Mouse (Mus musculus) monocyte, adult 5-6 weeks (primary cell): Measurements from ENCODE around the gene Car5a. TPM values are rescaled to one million over a fixed set of nuclear protein-coding genes. Genes with fewer than 3 reads are reported as not detected.

Experiments used
- ATAC-seq: fragments of 153-309, 156-312 bp; replicated peaks from 2 replicates; pipeline ENCODE4 v1.8.0; 2017; ENCODE audit warnings: mild to moderate bottlenecking; ENCODE audit not compliant: low TSS enrichment, insufficient number of reproducible peaks, severe bottlenecking, poor library complexity, low FRiP score
- total RNA-seq: library from RNA; stranded (forward); fragments of 200-1000, 200-491, 200-594 nt; gene quantifications from 3 replicates; pipeline ENCODE4 v1.2.3, GENCODE M21; 2017

The Car5a gene
- not detected in 3 replicates for total RNA-seq

DNA sequence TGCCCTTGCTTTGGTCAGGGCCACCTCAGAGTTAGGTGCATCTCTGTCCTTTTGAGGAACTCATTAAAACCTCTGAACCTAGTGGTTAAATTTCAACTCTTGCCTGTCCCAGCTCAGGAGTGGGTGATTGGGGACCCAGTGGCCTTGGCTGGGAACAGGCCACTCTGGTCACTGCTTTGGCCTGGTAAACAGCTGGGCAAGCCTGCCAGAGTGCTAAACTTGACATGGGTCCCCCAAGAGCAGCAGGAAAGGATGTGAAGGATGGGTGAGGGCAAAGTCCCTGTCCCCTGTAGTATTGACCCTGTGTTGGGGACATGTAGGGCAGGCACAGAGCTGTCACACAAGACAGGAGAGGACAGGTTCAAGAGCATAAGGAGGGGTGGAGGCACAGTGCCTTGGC is at the start of gene Car5a:
TSS of gene Car5a (minus strand) at position 74 of the 400 bp plus-strand sequence.
- no peak for ATAC-seq

DNA sequence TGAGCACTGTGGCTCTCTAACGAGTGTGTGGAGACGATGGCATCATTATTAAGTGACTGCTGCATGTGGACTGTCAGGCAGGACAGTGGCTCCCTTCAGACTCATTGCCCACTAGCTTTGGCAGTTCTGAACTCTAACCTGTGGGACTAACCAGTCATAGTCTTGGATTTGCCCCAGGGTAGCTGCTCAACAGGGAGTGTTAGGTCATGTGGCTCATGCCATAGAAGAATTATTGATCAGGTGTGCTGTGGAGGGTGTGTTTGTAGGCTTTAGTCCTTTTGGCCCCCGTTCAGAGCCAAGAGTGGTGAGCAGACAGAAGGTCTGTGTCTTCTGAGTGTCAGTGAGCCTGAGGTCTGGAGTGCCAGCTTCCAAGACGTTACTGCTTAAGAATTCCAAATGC is 48.2 kb upstream of the Car5a start:
- ATAC-seq, result no peak

DNA sequence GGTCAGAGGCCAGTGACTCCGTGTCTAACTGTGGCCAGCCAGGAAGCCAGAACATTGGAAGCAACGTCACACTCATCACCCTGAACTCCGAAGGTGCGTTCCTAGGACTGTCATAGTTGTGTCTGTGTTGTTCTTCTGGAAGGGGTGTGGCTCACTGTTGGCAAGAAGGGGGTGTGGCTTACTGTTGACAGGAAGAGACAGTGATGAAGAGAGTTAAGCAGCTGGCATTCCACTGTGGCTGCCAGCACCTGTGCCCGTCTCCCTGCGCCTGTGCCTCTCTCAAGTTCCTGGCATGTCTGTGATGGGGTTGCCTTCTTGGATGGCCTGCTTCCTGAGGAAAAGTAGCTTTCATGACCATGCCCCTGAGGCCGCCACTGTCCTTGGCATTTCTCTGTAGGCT is 46.9 kb upstream of the Car5a start:
- no peak for ATAC-seq

DNA sequence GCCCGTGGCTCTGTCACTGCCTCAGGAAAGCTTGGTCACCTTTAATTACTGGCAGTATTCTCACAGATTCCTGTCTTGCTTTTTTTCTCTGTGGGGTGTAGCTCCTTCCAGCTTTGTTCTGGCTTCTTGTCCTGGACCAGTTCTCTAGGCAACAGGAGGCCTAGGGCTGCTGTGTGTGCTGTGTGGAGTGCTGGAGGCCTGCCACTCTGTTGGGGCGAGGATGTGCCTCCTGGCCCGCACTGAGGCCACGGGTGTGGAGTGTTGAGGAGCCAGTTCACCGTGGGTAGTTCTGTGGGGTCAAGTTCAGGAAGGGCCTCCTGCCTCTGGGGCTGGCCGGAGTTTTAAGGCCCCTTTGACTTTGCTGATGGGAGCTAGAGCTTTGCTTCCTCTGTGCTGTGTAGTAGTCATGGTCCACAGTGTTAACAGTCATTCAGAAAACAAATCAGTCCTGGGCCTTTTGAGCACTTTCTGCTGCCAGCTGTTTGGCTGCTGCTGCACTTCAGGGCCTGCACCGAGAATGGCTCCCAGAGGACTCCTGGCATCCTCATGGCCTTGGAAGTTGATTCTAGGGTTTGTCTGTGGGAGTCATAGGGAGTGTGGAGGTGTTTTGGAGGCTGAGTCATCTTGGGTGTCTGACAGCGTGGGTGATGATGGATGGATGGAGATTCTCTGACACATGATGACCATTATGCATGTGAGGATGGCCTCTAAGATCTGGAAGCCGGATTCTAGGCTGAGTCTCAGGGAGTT is 46.0 kb upstream of the Car5a start:
- no peak for ATAC-seq

DNA sequence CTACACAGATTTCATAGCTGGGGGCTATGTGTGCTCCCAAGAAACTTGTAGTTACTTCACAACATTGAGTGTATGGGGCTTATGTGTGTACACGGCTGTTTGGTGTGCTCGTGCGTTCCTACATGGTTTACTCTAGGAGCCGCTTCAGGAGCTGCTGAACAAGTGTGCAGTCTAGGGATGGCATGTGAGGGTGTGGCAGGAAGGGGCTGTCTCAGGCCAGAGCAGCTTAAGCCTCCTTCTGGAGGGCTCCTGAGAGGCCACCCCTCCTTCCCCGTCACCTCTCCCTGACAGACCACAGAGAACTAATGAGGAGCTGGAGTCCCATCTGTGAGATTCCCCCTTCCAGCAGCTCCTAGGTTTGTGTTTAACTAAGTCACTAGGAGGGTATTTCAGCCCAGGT is 43.2 kb upstream of the Car5a start:
- no peak for ATAC-seq

DNA sequence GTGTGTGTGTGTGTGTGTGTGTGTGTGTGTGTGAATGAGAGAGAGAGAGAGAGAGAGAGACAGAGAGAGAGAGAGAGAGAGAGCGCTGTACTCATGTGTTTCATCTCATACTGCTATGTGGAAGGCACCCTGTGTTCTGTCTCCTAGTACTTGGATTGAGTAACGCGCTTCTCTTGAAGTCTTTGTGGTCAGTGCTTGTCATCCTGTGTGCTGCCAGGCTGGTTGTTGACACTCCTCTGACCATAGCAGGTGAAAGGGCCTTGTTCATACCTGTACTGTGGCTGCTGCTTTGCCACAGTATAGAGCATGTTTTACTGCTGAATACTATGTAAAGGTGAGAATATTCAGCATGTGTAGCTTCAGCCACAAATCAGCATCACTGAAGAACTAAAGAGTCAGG is 41.0 kb upstream of the Car5a start:
- ATAC-seq, result no peak

DNA sequence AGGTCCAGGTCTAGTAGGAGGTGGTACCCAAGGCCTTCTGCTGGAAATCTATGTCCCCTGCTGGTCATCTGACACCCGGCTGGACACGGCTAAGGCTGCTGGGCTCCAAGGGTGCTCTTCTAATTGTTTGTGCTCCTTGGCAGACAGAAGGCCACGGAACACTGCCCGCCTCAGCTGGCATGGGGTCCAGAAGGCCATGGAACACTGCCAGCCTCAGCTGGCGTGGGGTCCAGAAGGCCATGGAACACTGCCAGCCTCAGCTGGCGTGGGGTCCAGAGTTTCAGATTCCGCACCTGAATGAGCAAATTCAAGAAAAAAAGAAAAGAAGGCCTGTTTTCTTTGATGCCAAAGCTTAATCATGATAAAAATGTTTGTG is 36.8 kb upstream of the Car5a start:
- no peak for ATAC-seq

DNA sequence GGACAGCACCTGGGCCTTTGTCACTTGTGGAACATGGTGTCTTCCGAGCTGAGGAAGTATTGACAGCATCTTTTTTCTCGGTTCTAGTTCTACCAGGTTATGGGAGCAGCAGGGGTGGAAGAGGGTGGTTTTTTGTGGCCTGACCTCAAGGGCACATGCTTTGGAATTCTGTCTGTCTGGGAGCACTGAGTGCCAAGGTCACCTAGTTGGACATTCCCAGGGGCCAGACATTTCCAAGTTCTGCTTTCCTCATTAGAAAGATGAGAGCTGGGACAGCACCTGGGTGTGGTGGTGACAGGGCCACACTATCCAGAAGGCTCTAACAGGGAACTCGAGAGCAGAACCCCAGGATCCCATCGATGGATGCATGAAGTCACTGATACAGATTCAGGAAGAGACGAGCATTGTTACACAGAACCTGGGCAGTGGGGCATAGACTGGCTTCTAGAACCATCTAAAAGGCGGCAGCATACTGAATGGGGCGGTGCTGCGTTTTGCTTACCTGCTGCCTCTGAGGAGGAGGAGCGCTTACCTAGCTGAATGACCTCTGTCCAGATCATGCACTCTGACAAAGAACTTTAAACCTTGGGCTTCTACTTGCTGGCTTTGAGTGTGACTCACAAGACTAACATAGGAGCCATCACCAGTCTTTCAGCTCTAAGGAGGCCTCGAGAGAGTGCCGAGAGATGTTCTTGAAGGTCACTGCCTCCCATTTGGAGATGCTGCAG is 36.3 kb upstream of the Car5a start:
- no peak for ATAC-seq

DNA sequence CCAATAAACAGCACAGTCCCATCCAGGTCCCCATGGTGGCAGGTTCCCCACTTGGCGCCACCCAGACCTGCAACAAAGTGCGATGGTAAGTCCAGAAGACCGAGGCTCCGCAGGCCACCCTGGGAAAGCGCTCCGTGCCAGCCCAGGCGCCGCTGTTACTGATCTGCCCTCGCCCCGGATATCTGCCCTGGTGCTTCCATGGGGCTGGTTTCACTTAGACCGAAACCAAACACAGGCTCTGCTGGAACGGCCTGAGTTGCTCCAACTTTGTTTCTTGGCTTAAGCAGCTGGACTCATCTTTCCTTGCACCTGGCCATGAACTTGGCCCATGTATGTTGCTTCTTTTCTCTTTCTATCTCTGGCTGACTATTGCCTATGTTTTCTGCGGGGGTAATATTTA is 34.0 kb upstream of the Car5a start:
- ATAC-seq, result no peak

DNA sequence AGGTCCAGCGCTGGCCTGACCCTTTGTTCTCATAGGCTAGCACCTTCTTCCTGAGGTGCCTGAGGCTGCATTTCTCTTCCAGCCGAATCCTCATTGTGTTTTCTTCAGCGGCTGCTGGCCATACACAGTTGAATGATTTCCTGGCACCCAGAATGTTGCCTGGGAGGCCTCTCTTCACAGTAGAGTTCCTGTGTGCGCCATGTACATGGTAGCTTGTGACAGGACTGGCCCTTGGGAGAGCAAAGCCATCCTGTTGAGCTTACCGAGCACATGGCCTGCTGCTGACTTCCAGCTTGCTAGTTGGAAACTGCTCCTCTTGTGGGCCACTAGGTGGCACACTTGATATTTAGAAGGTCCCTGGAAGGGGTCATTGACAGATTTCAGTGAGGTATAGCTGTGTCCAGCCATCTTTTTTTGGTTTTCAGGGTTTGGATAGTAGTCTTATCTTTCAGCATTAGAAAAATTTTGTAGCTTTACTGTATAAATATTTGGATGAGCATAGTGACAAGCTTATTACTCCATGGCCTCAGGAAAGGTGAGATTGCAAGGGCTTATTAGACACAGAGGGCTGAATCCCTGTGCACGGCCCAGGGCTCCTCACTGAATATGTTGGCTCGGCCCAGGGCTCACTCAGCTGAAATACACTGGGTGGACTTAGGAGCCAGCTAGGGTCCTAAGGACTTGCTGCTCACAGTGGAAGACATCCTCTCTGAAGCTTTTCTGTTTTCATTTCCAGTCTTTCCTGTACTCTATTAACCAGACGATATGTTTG is 33.3 kb upstream of the Car5a start:
- ATAC-seq, result no peak

DNA sequence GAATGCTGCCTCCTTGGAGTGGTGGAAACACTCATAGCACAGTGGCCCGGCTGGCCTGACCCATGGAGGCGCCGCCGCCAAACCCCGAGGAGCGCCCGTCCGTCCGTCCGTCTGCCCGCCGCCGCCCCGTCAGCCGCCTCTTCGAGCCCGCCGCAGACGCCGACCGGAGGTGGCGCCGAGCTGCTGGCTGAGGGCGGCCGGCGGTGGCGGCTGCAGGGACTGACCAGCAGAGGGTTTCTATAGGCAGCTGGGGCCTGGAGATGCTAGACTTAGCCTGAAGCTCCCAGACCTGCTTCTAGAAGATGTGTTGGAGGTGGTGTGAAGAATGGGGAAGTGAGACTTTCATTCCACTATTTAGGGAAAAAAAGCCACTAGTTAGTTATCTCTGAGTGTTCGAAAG is 29.2 kb upstream of the Car5a start:
- ATAC-seq, result no peak

DNA sequence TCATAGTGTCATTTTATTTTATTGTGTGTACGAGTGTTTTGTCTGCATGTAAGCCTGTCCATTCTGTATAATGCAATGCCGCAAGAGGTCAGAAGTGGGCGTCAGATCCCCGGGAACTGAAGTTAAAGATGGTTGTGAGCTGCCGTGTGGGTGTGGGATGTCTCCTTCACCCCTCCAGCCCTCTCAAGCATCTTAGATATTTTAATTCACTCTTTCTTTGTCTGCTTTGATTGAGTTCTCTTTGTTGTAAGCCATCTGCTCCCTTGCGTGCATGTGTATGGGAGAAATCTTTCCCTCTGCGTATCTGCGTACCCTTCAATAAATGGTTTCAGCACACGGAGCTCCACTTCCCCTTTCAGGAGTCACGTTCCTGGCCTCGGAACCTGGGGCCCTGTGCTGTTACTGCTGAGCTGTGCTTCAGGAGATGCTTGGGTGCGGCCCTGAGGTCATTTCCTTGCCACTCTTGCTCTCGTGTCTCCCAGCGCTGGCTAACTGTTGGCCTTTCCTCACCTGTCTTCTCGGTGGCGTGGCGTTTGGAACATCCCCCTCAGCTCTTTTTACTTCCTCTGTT is 26.9 kb upstream of the Car5a start:
- peak; percentile 63 for ATAC-seq

DNA sequence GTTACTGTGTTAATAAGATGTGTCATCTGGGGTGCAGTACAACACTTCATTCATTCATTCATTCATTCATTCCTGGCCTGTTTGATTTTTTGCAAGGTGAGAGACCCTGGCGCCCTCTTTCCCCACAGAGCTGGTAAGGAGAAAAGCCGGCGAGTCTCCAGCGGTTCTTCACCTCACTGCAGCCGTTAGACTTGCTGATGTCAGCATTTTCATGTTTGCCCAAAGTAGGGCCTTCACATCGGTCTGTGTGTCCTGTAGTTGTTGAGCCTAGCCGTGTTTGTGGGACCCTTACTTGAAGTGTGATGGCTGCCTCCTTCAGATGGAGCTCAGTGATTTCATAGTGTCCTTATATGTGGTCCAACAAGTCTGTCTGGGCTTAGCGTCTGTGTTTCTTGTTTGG is 25.5 kb upstream of the Car5a start:
- ATAC-seq, result no peak

DNA sequence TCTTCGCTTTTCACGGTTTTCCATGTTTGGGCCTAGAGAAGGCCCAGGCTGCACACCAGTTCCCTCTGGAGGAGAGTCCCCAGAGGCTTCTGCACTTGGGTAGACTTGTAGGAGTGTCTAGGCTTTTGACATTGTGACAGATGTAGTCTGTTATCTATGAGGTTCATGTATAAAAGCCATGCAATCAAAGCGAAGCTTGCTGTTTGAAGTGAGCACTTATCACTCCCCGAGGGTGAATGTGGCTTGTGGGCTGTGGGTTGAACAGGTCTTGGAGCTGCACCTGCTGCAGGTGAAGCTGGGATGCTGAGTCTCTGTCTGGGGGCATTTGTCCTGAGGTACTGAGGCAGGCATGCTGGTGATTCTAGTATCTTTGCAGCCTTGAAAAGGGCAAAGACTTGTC is 23.8 kb upstream of the Car5a start:
- no peak for ATAC-seq

DNA sequence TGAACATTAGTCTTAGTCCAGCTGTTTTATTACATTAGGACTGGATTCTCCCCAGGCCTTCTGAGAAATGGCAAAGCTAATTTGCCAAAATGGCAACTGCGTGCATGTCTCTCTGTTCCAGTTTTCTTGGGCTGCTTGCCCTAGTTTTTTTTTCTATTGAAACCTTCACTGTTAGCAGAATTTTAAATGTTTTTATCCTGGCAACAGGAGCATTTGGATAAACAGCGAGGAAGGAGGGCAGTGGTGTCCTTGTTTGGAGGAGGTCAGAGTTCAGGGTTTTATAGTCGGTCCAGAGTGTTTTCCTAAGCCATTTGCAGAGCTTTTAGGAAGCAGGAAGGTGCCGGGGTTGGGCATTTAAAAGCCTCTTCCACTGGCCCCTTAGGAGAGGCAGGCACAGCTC is 23.3 kb upstream of the Car5a start:
- ATAC-seq, result no peak

DNA sequence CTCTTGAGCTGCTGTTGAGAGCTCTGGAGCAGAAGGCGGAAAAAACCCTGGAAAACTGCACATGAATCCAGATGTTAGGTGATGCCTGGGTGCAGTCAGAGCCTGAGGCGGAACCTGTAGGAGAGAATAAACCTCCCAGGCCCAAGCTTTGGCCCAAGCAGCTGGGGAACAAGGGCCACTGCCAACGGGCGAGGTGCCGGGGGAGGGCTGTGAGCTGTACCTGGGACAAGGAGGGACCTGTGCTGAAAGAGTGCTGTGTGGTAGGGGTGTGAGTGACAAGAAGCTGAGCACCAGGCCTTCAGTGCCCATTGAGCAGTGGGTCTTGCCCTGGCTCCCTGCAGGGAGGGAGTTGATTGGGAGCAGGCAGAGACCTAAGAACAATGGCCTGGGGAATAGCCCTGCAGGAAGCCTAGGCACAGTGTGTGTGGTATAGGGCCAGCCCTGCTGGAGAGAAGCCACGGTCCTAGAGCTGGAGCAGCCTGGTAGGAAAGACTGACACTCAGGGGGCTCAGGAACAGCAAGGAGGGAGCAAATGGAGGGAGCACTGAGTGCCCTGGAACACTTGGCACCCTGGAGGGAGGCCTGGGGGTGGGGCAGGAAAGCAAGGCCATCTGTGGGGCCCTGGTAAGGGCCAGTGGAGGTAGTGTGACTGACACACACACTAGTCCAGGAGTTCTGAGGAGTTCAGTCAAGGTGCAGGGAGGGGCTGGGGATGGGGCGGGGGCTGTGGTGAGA is 22.2 kb upstream of the Car5a start:
- ATAC-seq, result no peak; the same call in 1 of the 2 replicates

DNA sequence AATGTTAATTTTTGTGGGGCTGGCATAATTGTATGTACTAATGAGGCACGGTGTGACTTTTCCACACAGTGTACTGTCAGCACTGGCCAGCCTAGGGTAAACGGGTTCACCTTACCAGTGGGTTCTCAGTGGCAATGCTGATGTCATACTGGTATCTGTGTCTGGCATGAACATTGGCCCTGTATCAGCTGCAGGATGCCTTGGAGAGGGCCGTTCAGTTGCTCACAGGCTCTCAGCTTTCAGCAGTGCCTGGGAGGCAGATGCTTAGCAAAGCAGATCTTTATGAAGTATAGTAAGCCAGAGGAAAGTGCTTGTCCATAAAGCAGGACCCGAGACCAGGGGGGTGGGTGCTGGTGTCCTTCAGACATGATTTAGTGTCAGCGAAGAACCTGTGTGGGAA is 21.4 kb upstream of the Car5a start:
- ATAC-seq, result no peak

DNA sequence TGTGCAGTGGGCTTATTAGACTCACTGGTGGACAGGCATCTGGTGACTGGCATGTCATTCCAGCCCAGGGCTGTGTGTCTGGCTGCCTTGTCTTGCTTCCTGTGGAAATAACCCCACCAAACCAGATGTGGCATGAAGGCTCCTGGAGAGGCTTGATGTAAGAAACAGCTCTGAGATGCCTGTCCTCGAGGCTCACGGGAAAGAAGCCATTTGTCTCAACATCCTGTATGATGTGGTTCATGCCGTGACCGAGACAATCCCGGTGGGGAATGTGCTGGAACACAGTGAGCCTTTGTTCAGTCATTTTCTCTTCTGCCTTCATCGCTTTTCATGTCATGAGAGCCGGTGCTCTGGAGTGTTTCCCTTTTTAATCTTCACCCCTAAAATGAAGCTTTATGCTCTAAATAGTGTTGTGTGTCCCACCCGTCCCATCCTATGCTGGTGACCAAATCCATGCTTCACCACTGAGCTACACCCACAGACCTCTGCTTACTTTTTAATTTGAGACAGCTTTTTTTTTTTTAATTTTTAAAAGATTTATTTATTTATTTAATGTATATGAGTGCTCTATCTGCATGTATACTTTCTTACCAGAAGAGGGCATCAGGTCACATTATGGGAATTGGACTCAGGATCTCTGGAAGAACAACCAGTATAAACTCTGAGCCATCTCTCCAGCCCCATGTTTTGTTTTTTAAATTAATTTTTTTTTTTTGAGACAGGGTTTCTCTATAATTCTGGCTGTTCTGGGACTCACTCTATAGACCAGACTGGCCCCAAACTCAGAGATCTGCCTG is 20.2 kb upstream of the Car5a start:
- no peak for ATAC-seq
